Mouse (Mus musculus) cortical plate, adult 2 months (tissue): ENCODE data around the gene Sumo1.

Experiments used
- CTCF ChIP-seq: fragments of 200-500 bp; IDR thresholded peaks from 2 replicates; pipeline ENCODE4 v1.5.1; 2011; ENCODE audit warnings: mild to moderate bottlenecking, control low read depth, low read length; ENCODE audit not compliant: insufficient read depth; ENCODE audit errors: extremely low read depth
- POLR2A ChIP-seq: fragments of 200-500 bp; IDR thresholded peaks from 2 replicates; pipeline ENCODE4 v1.6.1; 2011; ENCODE audit warnings: mild to moderate bottlenecking, low read length, control low read depth; ENCODE audit not compliant: insufficient read depth; ENCODE audit errors: extremely low read depth

- TF ChIP-seq CTCF (no peak), POLR2A (no peak)
Measured at GRCm38 (mm10) chr1:59593622-59594035, 77.0 kb downstream of the Sumo1 start.
